Mouse (Mus musculus): ENCODE measurements around the gene Gzmm. TPM values are rescaled to one million over a fixed set of nuclear protein-coding genes. Genes with fewer than 3 reads are reported as not detected.

Gzmm gene
- polyA plus RNA-seq (2015; fragmentation: Nextera tagmentation; extraction: Ambion mirVana) = 0.69 and 1.5 TPM in 2 replicates

- Histone ChIP-seq H3K4me1 (replicated peaks) (peaks cover 7% of the 10 kb centered on the region), H3K9ac (no peak within 1 kb of the TSS), H3K36me3 (peaks cover 51% of the 10 kb centered on the region), H3K27me3 (no peaks in the 10 kb centered on the region), H3K27ac (replicated peaks) (no peak within 1 kb of the TSS), H3K9me3 (no peaks in the 10 kb centered on the region), H3K4me2 (no peak within 1 kb of the TSS), H3K4me3 (no peak within 1 kb of the TSS)
- ATAC-seq (ENCODE audit: low read depth) = no peak
- 73% methylated on average over 4 of the region's 4 CpGs for WGBS
Observed at GRCm38 (mm10) chr10:79688720-79689119, at the start of gene Gzmm. Gene Gzmm, plus strand, starts transcription at chr10:79689020.

DNA sequence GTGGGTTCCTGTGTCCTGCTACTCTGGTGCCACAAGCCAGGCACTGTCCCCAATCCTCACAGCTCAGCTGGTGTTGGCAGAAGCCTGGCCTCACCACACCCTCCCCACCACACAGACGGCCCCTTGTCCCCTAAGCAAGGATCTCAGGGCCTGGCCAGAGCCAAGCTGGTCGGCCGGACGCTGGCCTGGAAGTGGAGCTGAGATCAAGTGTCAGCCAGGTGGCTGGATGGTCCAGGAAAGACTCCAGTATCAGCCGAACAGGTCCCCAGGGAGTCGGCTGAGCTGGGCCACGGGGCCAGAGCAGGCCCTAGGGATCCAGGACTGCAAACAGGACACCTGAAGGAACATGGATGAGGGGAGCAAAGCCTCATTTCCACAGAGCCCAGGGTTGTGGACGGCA lies 43.1 kb upstream of the Gzmm start, which contains the start of gene Odf3l2:
Gene Odf3l2 (minus strand): TSS at position 28 of the 400 bp plus-strand sequence.
- no peak for ATAC-seq (ENCODE audit: low read depth)

GRCm38 (mm10) chr10:79649070-79649751 lies 39.6 kb upstream of the Gzmm start:
- no peaks in the 10 kb centered on the region for H3K9me3 ChIP-seq
- no peak overlapping the region for H3K4me3 ChIP-seq

More for the DNA sequence above, 43.1 kb upstream of the Gzmm start, which contains the start of gene Odf3l2:
- 78% methylated on average over 8 of the region's 8 CpGs for WGBS
- H3K4me2 ChIP-seq = no peak within 1 kb of the TSS
- no peaks in the 10 kb centered on the region for H3K36me3 ChIP-seq
- no peaks in the 10 kb centered on the region for H3K4me1 ChIP-seq (replicated peaks)
- no peak within 1 kb of the TSS for H3K9ac ChIP-seq
- H3K9me3 ChIP-seq = no peaks in the 10 kb centered on the region
- no peak within 1 kb of the TSS for H3K4me3 ChIP-seq
- H3K27me3 ChIP-seq = no peaks in the 10 kb centered on the region
- H3K27ac ChIP-seq (replicated peaks) = no peak within 1 kb of the TSS

DNA sequence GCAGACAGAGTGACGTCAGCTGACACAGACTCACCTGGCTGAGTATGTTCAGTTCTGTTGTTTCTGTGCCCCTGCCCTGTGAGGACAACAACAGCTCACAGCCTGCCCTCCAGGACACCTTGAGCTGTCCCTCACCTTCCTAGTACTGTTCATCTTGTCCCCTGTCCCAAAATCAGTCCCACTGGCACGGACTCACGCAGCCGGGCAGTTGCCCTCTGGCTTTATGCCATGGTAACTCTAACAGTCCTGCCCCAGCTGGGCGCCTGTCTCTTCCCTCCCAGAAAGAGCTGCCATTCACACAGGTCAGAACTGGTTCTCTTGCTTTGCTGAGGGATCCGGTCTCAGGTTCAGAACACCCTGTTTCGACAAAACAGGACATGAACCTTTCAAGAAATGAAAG lies 36.0 kb upstream of the Gzmm start:
- H3K27me3 ChIP-seq = peaks cover 9% of the 10 kb centered on the region
- ATAC-seq (ENCODE audit: low read depth) = no peak
- no peak overlapping the region for H3K9ac ChIP-seq
- no peak overlapping the region for H3K4me3 ChIP-seq
- H3K27ac ChIP-seq (replicated peaks) = no peak overlapping the region
- H3K36me3 ChIP-seq = no peaks in the 10 kb centered on the region
- peaks cover 15% of the 10 kb centered on the region for H3K4me1 ChIP-seq (replicated peaks)
- WGBS = 88% methylated on average over 7 of the region's 7 CpGs
- H3K4me2 ChIP-seq = no peak overlapping the region
- H3K9me3 ChIP-seq = no peaks in the 10 kb centered on the region

More at GRCm38 (mm10) chr10:79649070-79649751, 39.6 kb upstream of the Gzmm start:
- WGBS = 28% methylated on average over 7 of the region's 7 CpGs
- no peak overlapping the region for H3K9ac ChIP-seq
- no peak overlapping the region for H3K4me2 ChIP-seq
- ATAC-seq (ENCODE audit: low read depth) = peak; percentile 70; the same call in 1 of the 2 replicates
- H3K4me1 ChIP-seq (replicated peaks) = peaks cover 1% of the 10 kb centered on the region
- no peaks in the 10 kb centered on the region for H3K36me3 ChIP-seq
- H3K27me3 ChIP-seq = peaks cover 9% of the 10 kb centered on the region
- H3K27ac ChIP-seq (replicated peaks) = no peak overlapping the region

DNA sequence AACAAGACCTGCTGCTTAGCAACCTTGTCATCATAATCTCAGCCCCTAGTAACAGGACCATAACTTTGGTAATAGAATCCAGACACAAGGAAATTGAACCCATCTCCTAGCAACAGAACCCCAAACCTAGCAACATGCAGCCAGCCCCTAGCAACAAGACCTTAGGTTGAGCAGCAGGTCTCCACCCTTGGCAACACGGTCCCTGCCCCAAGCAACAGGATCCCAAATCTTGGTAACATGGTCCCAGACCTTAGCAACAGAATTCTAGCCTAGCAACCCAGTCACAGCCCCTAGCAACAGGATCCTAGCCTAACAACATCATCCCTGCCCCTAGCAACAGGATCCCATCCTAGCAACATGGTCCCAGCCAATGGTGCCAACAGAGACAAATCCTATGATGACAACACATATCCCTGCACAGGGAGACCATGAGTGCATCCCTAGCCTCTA lies 33.8 kb upstream of the Gzmm start:
- Histone ChIP-seq H3K4me2 (no peak overlapping the region), H3K27ac (replicated peaks) (0 out of 2 replicates have a peak overlapping the region, but pooled peaks have one; percentile 6)
- 41% methylated on average over 1 of the region's 1 CpGs for WGBS

GRCm38 (mm10) chr10:79658829-79659228 lies 30.0 kb upstream of the Gzmm start:
- H3K4me3 ChIP-seq = no peak overlapping the region
- no peak for ATAC-seq (ENCODE audit: low read depth)
- H3K27ac ChIP-seq (replicated peaks) = no peak overlapping the region
- H3K9me3 ChIP-seq = no peaks in the 10 kb centered on the region
- peaks cover 15% of the 10 kb centered on the region for H3K4me1 ChIP-seq (replicated peaks)
- H3K4me2 ChIP-seq = no peak overlapping the region
- 17% methylated on average over 4 of the region's 4 CpGs for WGBS
- no peak overlapping the region for H3K9ac ChIP-seq
- no peaks in the 10 kb centered on the region for H3K27me3 ChIP-seq
- H3K36me3 ChIP-seq = no peaks in the 10 kb centered on the region

More for the DNA sequence above, 33.8 kb upstream of the Gzmm start:
- Histone ChIP-seq H3K9me3 (no peaks in the 10 kb centered on the region), H3K4me3 (no peak overlapping the region), H3K36me3 (no peaks in the 10 kb centered on the region), H3K27me3 (peaks cover 9% of the 10 kb centered on the region), H3K9ac (no peak overlapping the region), H3K4me1 (replicated peaks) (peaks cover 15% of the 10 kb centered on the region)
- peak; percentile 77 for ATAC-seq (ENCODE audit: low read depth)

- Histone ChIP-seq H3K4me1 (replicated peaks) (peaks cover 6% of the 10 kb centered on the region), H3K27me3 (no peaks in the 10 kb centered on the region), H3K9me3 (no peaks in the 10 kb centered on the region), H3K27ac (replicated peaks) (no peak overlapping the region), H3K36me3 (no peaks in the 10 kb centered on the region), H3K4me2 (no peak overlapping the region), H3K9ac (no peak overlapping the region), H3K4me3 (no peak overlapping the region)
- WGBS = 75% methylated on average over 2 of the region's 2 CpGs
- ATAC-seq (ENCODE audit: low read depth) = no peak
Observed at GRCm38 (mm10) chr10:79660298-79660697, 28.5 kb upstream of the Gzmm start.

- Histone ChIP-seq H3K4me1 (replicated peaks) (0 out of 2 replicates have a peak, but pooled peaks cover 4% of the 10 kb centered on the region), H3K36me3 (no peaks in the 10 kb centered on the region), H3K4me3 (no peak overlapping the region), H3K9me3 (no peaks in the 10 kb centered on the region), H3K9ac (0 out of 2 replicates have a peak overlapping the region, but pooled peaks have one; percentile 8), H3K27me3 (no peaks in the 10 kb centered on the region), H3K27ac (replicated peaks) (no peak overlapping the region), H3K4me2 (no peak overlapping the region)
- 47% methylated on average over 3 of the region's 3 CpGs for WGBS
- no peak for ATAC-seq (ENCODE audit: low read depth)
Observed at GRCm38 (mm10) chr10:79661861-79662260, 27.0 kb upstream of the Gzmm start.

DNA sequence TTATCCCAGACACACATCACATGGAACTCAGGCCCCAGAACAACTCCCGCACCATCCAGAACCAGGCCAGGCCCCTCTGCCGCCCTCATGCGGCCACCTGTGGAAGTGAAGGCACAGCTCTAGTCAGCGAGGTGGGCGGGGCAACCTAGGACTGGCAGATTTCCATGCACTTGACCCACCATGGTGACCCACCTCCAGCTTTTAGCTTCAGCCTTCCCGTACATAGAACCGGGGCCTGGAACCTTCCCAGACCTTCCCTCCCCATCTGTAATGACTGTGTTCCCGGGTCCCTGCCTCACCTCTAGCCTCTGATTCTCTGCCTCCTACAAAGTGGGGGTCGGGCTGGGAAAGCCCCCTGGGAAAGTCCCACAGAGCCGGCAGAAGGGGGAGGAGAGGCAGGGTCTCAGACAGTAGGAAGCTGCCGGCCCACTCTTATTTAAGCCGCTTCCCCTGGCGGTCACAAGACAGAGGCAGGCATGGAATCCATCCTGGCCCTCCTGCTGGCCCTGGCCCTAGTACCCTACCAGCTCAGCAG lies 24.6 kb upstream of the Gzmm start, which contains the start of gene Madcam1:
Gene Madcam1 (plus strand): TSS at position 429 of the 535 bp plus-strand sequence.
- no peak within 1 kb of the TSS for H3K4me3 ChIP-seq
- no peaks in the 10 kb centered on the region for H3K9me3 ChIP-seq
- peaks cover 12% of the 10 kb centered on the region for H3K4me1 ChIP-seq (replicated peaks)
- H3K27me3 ChIP-seq = no peaks in the 10 kb centered on the region
- H3K36me3 ChIP-seq = no peaks in the 10 kb centered on the region
- 12% methylated on average over 13 of the region's 13 CpGs for WGBS
- no peak within 1 kb of the TSS for H3K27ac ChIP-seq (replicated peaks)
- no peak within 1 kb of the TSS for H3K4me2 ChIP-seq
- no peak within 1 kb of the TSS for H3K9ac ChIP-seq
- ATAC-seq (ENCODE audit: low read depth) = no peak

DNA sequence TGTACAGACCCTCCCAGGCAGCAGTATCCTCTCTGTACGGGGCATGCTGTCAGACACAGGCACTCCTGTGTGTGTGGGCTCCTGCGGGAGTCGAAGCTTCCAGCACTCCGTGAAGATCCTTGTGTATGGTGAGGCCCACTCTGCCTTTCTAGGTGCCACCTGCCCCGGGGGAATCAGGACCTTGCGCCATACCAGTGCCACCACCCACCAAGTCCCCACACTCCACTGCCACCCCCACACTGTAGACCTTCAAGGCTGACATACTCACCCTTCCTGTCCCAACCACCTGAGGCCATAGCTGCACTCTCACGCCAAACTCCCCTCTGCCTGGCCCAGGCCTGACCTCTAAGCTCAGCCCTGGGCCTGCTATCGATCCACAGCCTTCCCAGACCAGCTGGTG lies 23.8 kb upstream of the Gzmm start:
- no peak overlapping the region for H3K4me2 ChIP-seq
- no peak overlapping the region for H3K27ac ChIP-seq (replicated peaks)
- peaks cover 14% of the 10 kb centered on the region for H3K4me1 ChIP-seq (replicated peaks)
- 90% methylated on average over 8 of the region's 8 CpGs for WGBS
- H3K9ac ChIP-seq = no peak overlapping the region
- no peaks in the 10 kb centered on the region for H3K27me3 ChIP-seq
- no peak for ATAC-seq (ENCODE audit: low read depth)
- no peak overlapping the region for H3K4me3 ChIP-seq
- no peaks in the 10 kb centered on the region for H3K36me3 ChIP-seq
- no peaks in the 10 kb centered on the region for H3K9me3 ChIP-seq

DNA sequence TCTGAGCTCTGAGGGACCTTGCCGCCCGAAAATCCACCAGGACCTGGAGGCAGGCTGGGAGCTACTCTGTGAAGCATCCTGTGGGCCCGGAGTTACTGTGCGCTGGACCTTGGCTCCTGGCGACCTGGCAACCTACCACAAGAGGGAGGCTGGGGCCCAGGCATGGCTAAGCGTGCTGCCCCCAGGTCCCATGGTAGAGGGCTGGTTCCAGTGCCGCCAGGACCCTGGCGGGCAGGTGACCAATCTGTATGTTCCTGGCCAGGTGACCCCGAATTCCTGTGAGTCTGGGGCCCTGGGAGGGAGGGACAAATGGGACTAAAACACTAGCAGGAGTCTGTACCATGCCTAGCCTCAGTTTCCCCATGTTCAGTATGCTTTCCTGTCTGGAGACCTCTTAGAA lies 22.3 kb upstream of the Gzmm start:
- H3K27me3 ChIP-seq = no peaks in the 10 kb centered on the region
- no peak for ATAC-seq (ENCODE audit: low read depth)
- WGBS = 72% methylated on average over 9 of the region's 9 CpGs

DNA sequence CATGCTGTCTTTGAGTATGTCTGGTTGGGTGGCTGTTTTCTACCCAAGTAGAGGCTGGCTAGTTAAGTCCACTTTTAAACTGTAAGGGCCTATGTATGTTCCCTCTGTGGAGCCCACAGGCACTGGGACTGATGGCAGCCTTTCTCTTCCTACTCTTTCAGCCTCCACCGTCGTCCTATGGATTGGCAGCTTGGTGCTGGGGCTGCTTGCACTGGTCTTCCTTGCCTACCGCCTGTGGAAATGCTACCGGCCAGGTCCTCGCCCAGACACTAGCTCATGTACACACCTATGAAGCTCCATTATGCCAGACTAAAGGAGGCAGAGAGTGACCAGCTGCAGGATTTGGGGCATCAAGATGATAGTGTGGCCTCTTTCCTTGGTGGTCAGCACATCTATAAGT lies 20.7 kb upstream of the Gzmm start:
- Histone ChIP-seq H3K4me3 (peak overlapping the region; percentile 92), H3K4me2 (peak overlapping the region; percentile 99), H3K9ac (peak overlapping the region; percentile 95; the same call in 1 of the 2 replicates), H3K9me3 (no peaks in the 10 kb centered on the region), H3K4me1 (replicated peaks) (peaks cover 34% of the 10 kb centered on the region), H3K27me3 (no peaks in the 10 kb centered on the region), H3K27ac (replicated peaks) (peak overlapping the region; percentile 98), H3K36me3 (peaks cover 6% of the 10 kb centered on the region)
- ATAC-seq (ENCODE audit: low read depth) = no peak
- 88% methylated on average over 5 of the region's 5 CpGs for WGBS

More for the DNA sequence above, 22.3 kb upstream of the Gzmm start:
- Histone ChIP-seq H3K9me3 (no peaks in the 10 kb centered on the region), H3K9ac (no peak overlapping the region), H3K27ac (replicated peaks) (no peak overlapping the region), H3K4me3 (no peak overlapping the region), H3K4me1 (replicated peaks) (peaks cover 28% of the 10 kb centered on the region), H3K36me3 (no peaks in the 10 kb centered on the region), H3K4me2 (no peak overlapping the region)
